Mouse (Mus musculus) layer of hippocampus, postnatal 10 days (tissue): ENCODE measurements around the gene Fam19a5. TPM values are rescaled to one million over a fixed set of nuclear protein-coding genes. Genes with fewer than 3 reads are reported as not detected.
A peak's percentile ranks its signal among the peaks of the same experiment; 100 is the strongest.

Experiments
- DNase-seq, 2 experiments: peaks; one replicate each; pipeline ENCODE4 v3.0.0; 2021; ENCODE audit warnings: low spot score in 2 of 2
- total RNA-seq, 2 experiments: library from RNA; stranded (reverse); gene quantifications; 2 replicates each; pipeline ENCODE4 v1.2.3; 2021

Fam19a5 gene
- total RNA-seq, 2 experiments from 2014 or later: 90.6 to 93.6 TPM

DNA sequence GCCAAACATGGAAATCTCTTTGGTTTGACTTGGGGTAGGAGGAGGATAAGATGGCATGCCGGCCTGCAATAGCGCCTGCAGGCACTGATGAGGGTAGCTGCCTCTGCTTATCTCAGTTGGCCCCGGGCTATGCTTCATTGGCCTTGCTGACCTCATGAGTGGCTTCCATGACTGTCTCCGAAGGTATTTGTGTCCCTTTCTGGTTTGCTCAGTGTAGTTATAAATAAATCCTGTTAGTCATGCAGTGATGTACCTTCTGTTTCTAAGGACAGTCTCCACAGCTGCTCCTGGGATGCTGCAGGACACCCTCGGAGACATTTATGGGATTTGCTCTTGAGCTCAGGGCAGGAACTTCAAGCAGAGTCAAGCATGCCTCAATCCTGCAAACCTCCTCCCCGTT lies 115.6 kb downstream of the Fam19a5 start:
- DNase-seq: no peak

DNA sequence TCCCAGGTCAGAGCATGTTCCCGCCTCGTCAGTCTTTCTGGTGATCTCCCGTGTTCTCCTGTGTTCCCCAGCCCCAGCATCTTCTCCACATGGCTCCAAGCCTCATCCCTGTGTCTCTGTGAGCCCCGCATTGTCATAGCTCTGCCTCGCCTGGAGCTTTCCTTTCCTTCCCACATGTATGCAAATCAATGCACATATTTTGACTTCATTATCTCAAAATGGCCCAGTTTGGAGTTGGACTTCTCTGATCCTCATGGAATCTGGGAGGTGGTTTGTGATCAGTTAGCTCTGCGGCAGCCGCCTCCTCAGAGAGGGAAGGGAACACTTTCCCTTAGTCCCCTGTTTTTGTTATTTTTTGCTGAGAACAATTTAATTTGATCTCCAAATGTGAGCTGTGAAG lies 117.9 kb downstream of the Fam19a5 start:
- DNase-seq: no peak

DNA sequence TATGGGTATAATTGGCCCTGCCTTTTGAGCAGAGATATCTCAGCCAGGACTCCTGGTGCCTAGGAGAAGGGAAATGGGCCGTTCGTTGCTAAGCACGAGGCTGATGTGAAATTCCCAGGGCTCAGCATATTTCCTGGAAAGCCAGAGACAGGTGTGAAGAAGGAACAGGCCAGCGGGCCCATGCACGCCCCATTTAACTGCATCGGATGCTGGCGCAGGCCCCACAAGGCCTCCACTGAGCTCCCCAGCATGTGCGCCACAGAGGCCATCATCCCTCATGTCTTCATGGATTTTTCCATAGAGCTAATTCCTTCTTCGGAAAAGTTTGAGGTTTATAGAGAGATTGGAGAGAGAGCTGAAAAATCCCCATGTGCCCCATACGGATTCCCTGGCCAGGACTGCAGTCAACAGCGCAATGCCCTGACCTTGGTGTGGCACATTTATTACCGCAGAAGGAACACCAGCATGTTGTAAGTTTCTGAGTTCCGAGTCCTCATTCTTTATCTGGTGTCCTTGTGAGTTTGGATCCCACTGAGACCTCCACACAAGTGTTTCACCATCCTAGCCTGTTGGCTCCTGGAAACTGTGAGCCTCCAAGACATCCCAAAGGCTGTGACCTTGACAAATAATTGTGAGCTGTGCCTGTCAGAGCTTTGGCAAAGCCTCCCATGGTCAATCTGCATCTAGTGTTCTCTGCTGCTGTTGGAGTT lies 122.1 kb downstream of the Fam19a5 start:
- no peak for DNase-seq

DNA sequence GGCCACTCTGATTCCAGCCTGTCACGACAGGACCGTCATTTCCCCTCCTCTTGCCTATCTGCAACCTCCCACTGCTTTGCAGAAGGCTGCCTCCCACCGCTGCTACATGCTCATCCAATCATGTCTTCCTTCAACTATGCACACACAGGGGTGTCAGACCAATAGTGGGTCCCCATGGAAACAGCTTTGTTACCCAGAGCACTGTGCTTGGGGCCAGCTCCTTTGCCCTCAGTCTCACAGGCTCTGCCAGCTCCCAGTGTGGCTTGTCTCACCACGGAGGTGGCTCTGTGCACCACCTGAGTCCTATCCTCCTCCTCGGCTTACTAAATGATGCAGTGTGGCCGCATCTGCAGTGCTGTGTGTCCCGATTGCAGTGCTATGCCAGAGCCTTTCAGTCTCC lies 123.3 kb downstream of the Fam19a5 start:
- DNase-seq: no peak

DNA sequence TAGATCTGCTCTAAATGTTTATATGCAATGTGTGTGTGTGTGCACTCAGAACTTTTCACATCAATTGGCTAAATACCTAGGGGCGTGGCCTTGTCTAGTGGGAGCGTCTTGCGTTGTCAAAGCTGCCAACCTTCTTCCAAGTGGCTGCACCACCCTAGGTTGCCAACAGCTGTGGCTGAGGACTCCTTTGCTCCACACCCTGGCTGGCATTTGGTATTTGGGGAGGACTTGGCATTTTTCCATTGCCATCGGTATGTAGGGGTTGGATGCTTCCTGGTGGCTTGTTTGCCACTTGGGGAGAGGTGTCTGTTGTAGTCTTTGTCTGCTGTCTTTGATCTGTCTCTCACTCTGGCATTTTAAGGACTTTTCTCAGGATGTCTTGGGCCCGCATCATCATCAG lies 124.0 kb downstream of the Fam19a5 start:
- DNase-seq: no peak

DNA sequence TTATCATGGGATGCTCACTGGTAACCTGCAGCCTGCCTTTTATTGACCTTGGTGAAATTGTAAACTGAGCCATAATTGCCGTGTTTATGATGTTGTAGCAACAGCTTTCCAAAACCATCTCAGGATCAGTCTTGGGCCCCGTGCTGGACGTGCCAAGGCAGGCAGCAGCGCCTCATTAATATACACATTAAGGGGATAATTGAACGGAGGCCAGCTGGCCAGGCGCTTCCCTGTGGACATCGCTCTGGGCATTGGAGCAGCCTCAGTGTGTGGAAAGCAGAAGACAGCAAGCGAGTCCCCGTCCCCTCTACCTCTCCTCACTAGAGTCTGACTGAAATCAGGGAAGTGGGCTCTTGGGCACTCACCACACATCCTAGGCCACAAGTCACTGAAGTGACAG lies 127.8 kb downstream of the Fam19a5 start:
- no peak for DNase-seq

DNA sequence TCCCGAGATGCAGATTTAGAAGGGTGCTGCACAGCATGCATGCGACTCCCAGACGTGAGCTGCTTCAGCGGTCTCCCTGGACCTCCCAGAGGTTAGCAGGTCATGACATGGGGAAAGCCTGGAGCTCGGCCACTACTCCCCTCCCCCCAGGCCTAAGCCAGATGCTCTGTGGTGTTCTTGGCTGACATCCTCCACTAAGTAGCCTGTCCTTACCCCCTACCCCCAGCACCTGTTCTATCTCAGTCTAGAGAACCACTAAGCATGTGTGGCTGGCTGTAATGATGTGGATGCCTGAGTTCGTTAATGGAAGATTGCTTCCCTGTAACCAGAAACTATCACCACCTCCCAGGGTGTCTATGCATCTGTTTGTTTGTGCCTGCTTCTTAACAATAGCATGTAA lies 134.6 kb downstream of the Fam19a5 start:
- DNase-seq: no peak

DNA sequence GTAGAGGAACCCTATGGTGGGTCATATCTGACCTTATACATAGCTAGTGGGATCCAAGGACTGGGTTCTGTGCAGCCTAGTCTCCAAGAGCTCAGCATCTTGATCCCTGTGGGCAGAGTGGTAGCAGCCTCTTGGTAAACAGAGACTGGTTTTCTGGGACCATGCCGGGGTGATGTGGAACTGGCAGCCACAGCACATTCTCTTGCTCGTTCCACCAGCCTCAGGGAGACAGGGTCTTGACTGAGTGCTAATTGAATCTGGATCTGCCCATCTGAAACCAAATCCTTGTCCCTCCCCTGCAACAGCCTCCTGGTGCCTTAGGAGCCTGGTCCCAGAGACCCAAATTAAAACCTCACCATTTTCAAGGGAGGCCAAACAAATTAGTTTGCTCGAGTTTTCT lies 138.3 kb downstream of the Fam19a5 start:
- DNase-seq: peak; percentile 33 to 40

DNA sequence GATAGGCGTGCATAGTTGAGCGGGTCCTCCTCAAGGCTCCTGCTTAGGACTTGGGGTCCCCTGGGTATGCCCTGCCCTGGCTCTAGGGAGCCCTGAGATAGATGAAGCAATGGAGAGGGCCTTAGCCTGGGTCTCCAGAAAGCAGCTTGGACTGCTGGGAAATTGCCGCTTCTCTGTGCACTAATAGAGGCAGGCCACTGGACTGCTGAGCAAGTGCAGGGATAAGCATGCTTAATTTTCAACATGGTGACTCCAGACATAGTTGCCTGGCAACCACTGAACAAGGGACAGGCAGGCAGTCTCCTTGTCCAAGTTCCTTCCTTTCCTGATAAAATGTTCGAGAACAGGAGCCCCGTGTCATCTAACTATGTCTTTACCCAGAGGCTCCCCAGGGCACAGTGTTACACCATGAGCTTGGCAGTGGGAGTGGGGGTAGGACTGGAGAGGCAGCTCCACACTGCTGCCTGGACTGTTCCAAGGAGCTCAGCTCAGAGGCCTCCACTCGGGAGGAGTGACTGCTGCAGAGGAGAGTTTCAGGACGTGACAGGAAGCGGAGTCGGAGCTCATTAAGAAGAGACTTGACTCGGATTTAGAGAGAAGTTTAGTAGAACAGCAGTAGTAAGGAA lies 142.4 kb downstream of the Fam19a5 start:
- no peak for DNase-seq

DNA sequence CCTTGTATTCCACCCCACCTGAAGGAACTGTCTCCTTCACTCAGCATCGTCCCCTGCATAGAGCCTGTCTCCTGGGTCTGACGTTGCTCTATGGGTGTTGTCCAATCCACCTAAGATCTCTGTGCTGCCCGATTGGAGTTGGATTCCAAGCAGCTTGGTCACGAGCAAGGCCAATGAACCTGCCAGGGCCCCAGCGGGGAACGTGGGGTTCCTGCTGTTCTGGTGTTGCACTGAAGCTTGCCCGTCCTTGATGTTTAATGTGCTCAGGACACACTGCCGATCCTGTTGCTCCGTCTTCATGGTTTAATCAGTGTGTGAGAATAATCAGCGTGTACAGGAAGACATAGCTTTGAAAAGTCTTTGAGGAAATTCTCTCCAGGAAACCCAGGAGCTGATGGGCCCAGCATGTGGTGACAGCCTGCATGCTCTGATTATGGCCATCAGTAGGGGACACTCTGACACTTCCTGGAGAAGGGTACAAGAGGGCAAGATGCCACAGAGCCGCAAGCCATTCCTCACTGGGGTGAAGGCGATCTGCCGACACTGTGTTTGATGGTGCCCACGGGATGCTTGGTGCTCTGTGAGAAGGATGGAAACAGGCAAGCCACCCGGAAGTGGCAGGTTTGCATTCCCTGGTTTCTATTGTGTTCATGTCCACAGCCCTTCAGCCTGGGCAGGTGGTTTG lies 147.3 kb downstream of the Fam19a5 start:
- no peak for DNase-seq

DNA sequence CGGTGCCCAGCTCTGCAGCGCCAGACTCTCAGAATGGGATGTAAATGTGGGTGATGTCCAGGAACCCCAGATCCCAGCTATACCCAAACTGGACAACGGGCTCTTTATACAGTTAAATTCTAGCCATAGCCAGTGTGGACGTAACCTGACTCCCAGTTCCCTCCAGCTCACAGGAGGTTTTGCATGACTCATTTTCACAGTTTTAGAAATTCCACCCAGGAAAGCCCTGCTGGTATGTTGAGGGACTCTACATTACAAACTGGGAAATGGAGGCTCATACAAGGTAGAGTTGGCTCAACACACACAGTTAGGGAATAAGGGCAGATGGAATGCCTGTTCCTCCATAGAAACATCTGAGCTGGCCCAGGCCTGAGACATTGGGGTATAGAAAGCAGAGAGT lies 147.9 kb downstream of the Fam19a5 start:
- DNase-seq: no peak

DNA sequence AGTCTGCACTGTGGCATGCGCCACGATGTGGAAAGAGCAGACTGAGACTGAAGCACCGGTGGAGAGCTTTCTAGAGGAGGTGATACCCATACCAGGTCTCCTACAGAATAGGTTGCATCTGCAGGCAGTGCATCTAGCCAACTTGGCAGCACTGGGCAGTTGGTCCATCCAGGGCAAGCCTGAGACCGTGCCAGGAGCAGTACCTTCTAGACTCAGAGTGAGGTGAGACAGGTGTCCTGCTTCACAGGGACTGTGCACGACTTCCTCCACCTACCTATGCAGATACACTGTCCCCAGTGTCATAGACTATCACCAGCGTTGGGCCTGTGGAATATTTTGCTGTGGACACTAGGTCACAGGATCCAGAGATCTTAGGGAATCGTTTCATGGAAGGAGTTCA lies 148.3 kb downstream of the Fam19a5 start:
- DNase-seq: no peak

DNA sequence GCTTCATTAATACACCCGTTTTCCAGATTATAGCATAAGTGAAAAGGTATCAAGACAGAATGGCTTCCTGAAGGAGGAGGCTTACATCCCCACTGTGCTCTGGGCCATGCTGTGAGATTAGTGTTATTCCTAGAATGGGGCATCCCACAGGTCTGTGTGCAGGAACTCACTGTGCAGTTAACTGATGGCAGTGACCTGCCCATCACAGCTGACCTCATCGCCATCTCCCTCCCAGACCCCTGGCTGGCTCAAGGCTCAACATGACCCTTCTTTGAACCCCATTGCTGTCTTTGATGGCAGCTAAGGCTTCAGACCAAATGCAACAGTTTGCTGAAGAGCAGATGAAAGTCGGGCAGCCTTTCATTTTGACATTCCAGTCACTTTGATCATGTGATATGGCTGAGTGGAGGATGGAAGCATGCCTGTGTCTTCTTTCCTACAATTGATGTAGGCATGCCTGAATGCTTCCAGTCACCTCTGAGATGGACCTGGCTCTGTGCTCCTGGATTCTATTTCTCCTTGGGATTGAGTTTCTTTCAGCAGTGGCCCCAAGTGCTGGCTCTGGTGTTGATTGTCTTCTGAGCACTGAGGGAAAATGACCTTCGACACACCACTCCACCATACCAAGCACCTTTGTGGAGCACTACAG lies 148.9 kb downstream of the Fam19a5 start:
- no peak for DNase-seq

DNA sequence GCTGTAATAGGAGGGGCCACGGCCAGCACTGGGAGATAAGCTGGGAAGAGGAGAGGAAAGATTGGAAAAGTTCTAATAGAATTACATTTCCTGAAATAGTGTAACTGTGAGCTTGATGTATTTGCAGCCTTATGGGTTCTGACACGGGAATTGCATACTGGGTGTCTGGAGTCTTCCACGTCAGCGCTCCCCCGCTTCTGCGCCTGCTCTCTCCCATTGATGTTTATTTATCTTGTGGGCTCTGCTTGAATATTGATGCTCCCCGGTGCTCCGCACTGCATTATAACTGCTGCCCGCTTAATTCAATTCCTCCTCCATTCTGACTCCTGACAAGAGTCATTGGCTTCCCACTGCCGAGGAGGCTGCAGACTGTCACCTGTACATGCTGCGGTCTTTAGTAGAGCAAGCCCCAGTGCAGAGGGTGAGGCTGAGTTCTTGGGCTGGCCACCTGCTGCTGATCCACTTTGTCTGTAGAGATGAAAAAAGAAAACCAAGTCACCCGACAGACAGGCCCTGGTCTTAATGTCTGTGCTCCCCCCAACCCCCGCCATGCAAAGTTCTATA lies 153.4 kb downstream of the Fam19a5 start:
- no peak for DNase-seq

DNA sequence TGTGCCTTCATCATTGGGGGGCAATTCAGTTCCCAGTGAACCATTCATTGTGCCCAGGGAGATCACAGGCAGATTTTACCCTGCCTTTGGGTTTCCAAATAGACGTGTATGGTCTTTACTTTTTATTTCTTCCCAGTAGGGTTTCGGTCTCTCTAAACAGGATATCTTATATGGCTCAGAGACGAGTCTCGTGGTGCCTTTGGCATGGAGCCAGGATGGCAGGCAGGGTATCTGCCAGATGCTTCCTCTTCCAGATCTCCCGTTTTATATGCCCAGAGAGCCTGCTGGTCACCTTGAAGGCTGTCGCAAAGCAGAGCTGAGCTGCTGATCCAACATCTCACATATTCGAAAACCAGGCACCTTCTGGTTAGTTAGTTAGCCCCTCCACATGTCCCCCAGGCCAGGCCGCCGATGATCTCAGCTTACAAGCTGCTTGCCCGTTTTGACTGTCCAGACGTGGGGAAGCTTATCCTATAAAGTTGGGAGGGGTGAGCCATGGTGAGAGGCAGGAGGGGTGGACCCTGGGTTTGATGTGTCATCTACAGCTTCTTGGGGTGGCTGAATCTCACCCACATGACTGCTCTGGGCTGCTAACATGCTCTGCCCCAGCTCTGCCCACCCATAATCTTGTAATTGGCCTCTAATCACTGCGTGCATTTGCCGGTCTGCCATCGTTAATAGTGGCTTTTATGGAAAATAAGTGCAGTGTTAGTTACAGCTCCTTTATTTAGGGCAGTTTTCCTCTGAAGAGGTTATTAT lies 154.6 kb downstream of the Fam19a5 start:
- peak in 1 of 2 experiments; percentile 36 for DNase-seq

DNA sequence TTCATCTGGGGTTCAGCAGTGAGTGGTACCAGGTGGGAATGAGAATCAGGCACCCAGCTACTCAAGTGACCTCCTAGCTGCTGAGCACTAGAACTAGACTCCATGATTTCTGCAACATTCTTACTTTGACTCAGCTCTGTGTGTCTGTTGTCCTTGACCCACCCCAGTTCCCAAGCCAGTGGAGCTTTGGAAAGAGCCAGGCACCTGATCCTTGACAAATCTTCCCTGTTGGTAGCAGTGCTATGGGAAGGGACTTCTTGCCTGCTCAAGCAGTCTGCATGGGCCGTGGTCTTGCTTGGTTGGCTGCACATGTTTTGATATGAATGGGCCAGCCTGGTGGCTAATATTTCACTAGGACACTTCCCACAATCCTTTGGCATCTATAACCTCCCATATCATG lies 158.7 kb downstream of the Fam19a5 start:
- no peak for DNase-seq

DNA sequence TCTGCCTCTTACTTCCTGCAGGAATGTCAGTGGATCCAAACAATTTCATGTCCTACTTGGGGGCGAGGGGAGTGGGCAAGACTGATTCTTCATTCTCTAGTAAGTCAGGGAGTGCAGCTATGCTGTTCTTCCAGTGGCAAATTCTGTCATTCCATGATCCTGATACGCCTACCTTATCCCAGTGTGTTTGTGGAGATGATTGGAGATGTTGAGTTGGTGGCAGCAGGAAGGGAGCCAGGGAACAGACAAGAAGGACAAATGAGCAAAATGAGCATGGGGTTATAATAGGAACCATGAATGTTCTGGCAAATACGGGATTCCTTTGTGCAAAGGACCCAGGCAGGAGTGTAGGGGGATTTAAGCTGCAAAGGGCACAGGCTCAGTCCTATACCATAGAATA lies 159.2 kb downstream of the Fam19a5 start:
- no peak for DNase-seq

DNA sequence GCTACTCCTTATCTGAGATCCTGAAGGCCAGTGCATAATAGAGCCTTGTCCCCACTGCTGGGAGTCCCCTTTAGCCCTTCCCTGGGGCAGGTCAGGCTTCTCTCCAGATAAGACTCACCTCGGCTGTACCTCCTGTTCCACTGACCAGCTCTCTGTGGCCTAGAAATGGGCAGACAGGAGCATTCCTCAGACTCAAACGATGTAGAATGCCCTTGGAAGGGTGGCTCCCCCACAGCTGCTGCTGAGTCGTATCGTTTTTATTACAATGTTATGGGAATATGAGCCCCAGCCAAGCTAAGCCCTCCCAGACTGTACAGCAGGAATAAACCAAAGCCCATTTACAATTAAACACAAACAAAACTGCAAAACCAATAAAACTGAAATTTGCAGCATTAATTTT lies 167.7 kb downstream of the Fam19a5 start:
- DNase-seq: no peak

DNA sequence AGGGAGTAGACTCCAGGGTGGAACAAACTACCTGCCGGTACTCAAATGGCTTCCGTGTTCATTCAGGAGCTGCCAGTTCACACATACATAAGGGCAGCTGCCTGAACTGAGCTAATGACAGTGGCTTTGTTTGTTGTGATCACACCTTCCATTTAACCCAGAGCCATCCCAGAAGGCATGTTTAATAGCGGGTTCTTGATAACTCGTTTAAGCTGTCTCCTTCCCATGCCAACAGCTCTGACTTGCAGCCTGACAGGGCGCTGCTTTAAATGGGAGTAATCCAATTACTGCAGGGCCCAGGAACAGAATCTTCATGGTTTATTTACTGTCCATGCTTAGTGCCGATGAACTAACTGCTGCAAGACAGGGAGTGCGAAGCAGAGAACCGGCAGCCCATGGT lies 168.1 kb downstream of the Fam19a5 start:
- DNase-seq: no peak

DNA sequence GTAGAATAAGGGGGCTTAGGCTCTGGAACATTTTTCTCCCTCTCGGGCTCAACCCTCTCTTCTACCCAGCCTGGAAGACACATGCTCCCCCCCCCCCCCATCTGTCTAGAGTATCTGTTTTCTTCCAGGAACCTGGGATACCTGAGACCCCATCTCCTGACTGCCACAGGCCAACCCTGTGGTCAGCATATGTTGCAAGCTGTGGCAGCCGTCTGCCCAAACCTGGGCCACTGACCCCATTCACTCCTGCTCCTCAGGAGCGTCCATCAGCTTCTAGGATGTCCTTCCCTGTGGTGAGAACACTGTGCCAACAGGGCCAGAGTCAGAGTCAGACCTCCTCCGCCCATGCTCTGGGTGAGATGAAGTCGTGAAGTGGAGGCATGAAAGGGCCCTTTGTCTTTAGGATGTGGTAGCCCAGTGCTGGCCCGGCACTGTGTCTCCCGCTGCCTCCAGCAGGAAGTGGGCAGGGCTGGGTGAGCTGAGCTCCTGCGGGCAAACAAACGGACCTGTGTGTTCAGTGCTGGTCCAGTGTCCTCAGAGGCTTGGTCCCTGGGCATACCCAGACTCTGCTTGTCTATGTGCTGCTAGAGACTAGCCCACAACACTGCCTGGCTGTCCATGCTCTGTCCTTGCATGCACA lies 171.1 kb downstream of the Fam19a5 start:
- DNase-seq: peak; percentile 51 to 65

DNA sequence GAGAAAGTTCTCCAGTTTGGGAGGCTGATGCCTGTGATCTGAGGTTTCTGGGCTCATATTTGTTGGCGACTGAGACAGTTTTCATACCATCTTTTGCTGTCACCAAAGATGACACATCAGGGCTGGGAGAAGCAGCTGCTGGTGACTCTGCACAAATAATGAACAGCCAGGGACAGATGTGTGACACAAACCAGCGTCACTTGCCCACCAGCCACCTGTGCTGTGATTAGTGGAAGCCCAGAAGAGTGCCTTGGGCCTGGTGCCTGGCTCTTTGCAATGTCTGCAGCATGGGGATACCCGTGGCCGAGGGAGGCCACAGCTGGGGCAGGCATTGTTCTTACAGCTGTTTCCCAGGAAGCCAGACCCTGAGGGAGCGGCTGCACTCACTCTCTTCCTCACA lies 173.0 kb downstream of the Fam19a5 start:
- no peak for DNase-seq
